8 mouse cellular contexts compared by ENCODE assay signal in the genomic region with DNA sequence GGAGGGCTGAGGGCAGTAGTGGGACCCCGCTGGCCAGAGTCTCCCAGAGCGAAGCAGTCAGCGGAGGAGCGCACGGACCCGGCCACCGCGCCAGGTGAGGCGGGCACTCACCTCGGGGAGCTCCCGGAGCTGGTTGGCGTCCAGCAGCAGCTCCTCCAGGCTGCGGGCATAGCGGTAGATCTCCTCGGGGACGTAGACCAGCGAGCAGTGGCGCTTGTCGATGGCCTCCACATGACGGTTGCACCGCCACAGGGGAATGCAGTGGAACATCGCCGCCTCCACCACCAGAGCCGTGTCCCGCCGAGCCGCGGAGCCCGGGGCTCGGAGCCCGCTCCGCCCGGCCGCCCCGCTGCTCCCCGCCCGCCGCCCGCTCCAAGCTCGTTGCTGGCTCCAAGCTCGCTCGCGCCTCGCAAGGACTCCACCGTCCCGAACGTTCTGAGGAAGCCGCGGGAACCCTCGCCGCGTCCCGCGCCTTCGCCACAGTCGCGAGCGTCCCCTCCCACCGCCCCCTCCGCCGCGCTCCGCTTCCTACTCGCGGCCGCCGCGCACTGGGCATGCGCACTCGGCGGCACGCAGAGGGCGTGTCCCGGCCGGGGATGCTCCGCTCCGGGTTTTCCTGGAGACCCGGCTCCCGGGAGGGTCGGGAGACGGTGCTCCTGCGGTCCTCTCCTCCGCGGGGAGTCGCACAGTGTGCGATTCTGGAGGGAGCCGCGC. TPM values are rescaled to one million over a fixed set of nuclear protein-coding genes. Genes with fewer than 3 reads are reported as not detected.
DNase-seq lines count a peak whose midpoint lies in the region; ATAC-seq and TF ChIP-seq lines count a peak whose summit lies in the region.

A gene (minus strand): TSS at position 517 of the 714 bp plus-strand sequence.

- in situ Hi-C loops in CH12.LX (cut with MboI; ENCODE audit: low pct_ligation_motif_present, low pct_unique_long_range_greater_than_20kb, low sequenced_read_pairs), result loop anchor here (10.0 kb wide), 1 partner anchor 130 kb away; no protein-coding TSS in a partner anchor

- H3K27me3 ChIP-seq in CH12.LX (replicated peaks), result no peaks in the 10 kb centered on the region
- no peaks in the 10 kb centered on the region for H3K27me3 ChIP-seq in forebrain, embryonic 12.5 days
- no peaks in the 10 kb centered on the region for H3K27me3 ChIP-seq in heart, postnatal 0 days (ENCODE audit: control insufficient read depth, insufficient read depth, low read length)
- H3K27me3 ChIP-seq in liver, embryonic 16.5 days (ENCODE audit: control insufficient read depth, insufficient read depth, low read depth, low read length), result peaks cover 19% of the 10 kb centered on the region
- no peaks in the 10 kb centered on the region; the same call in 1 of the 2 replicates for H3K27me3 ChIP-seq in neural tube, embryonic 15.5 days (replicated peaks)

- TF ChIP-seq RAD21 in CH12.LX (IDR thresholded peaks at IDR 0.05; ENCODE audit: low read depth, low read length), result no peak

- H3K36me3 ChIP-seq in CH12.LX (replicated peaks in 1 of 2; ENCODE audit: control insufficient read depth in 1 of 2, insufficient read depth in 1 of 2, low read length in 1 of 2), result peaks cover 0 to 14% of the 10 kb centered on the region in 2 experiments
- H3K36me3 ChIP-seq in forebrain, embryonic 12.5 days (replicated peaks), result no peaks in the 10 kb centered on the region
- H3K36me3 ChIP-seq in heart, postnatal 0 days (replicated peaks; ENCODE audit: control insufficient read depth, insufficient read depth, low read length), result no peaks in the 10 kb centered on the region
- H3K36me3 ChIP-seq in liver, embryonic 16.5 days (ENCODE audit: control insufficient read depth, insufficient read depth), result no peaks in the 10 kb centered on the region
- no peaks in the 10 kb centered on the region for H3K36me3 ChIP-seq in neural tube, embryonic 15.5 days

- TF ChIP-seq CTCF in CH12.LX (conservative IDR thresholded peaks at IDR 0.05 in 1 of 2, IDR thresholded peaks at IDR 0.05 in 1 of 2; ENCODE audit: low read depth in 2 of 2, low read length in 2 of 2), result 0 out of 4 replicates have a peak, but pooled peaks of 1 of the 2 experiments have one; percentile 16
- no peak for TF ChIP-seq CTCF in heart, postnatal 0 days (IDR thresholded peaks at IDR 0.05; ENCODE audit: low read depth)

- peak within 1 kb of the TSS; percentile 21 for H3K27ac ChIP-seq in CH12.LX (ENCODE audit: insufficient read depth, low read depth)
- peak within 1 kb of the TSS; percentile 81 for H3K27ac ChIP-seq in forebrain, embryonic 12.5 days
- H3K27ac ChIP-seq in heart, postnatal 0 days (ENCODE audit: low read depth), result peak within 1 kb of the TSS; percentile 88
- no peak within 1 kb of the TSS for H3K27ac ChIP-seq in liver, embryonic 16.5 days (ENCODE audit: low read length)
- H3K27ac ChIP-seq in neural tube, embryonic 15.5 days (replicated peaks), result peak within 1 kb of the TSS; percentile 74

- H3K79me2 ChIP-seq in CH12.LX (replicated peaks; ENCODE audit: control insufficient read depth, extremely low read depth, insufficient read depth, poor library complexity, severe bottlenecking), result peaks cover 29% of the 10 kb centered on the region

- peak; percentile 76 for DNase-seq in CH12.LX (ENCODE audit: extremely low read depth)
- DNase-seq in c-Kit-positive CD71-positive TER-119-negative erythroid progenitor cells, embryonic 14.5 days (ENCODE audit: low read depth), result peak; percentile 71
- peak; percentile 83 for DNase-seq in heart, postnatal 0 days (ENCODE audit: low spot score)
- peak; percentile 92 to 95 for DNase-seq in kidney, postnatal 4 days
- peak; percentile 91 for DNase-seq in testis, postnatal 14 days (ENCODE audit: low spot score)

- TF ChIP-seq POLR2A in CH12.LX (IDR thresholded peaks at IDR 0.05; ENCODE audit: low read depth, low read length), result peak; percentile 96

- peak within 1 kb of the TSS; percentile 71 for H3K9ac ChIP-seq in CH12.LX (ENCODE audit: insufficient read depth, low read depth)
- H3K9ac ChIP-seq in forebrain, embryonic 12.5 days, result peak within 1 kb of the TSS; percentile 87
- H3K9ac ChIP-seq in heart, postnatal 0 days (replicated peaks; ENCODE audit: low read depth, low read length), result peak within 1 kb of the TSS; percentile 81
- H3K9ac ChIP-seq in liver, embryonic 16.5 days (ENCODE audit: low read depth, low read length), result peak within 1 kb of the TSS; percentile 69
- H3K9ac ChIP-seq in neural tube, embryonic 15.5 days (replicated peaks), result peak within 1 kb of the TSS; percentile 72

- no peak; the same call in 1 of the 2 replicates for TF ChIP-seq EP300 in CH12.LX (IDR thresholded peaks at IDR 0.05; ENCODE audit: low read length)
- TF ChIP-seq EP300 in heart, postnatal 0 days (IDR thresholded peaks at IDR 0.05; ENCODE audit: low read depth), result no peak

- no peaks in the 10 kb centered on the region for H3K9me3 ChIP-seq in CH12.LX (replicated peaks; ENCODE audit: low read length)
- no peaks in the 10 kb centered on the region for H3K9me3 ChIP-seq in forebrain, embryonic 12.5 days
- H3K9me3 ChIP-seq in heart, postnatal 0 days (replicated peaks; ENCODE audit: control insufficient read depth, low read length), result no peaks in the 10 kb centered on the region
- no peaks in the 10 kb centered on the region for H3K9me3 ChIP-seq in liver, embryonic 16.5 days (replicated peaks; ENCODE audit: control insufficient read depth, low read length)
- no peaks in the 10 kb centered on the region for H3K9me3 ChIP-seq in neural tube, embryonic 15.5 days (replicated peaks)

- dilution Hi-C loops in CH12.LX (cut with MboI; ENCODE audit: extremely low pct_ligation_motif_present, extremely low pct_unique_long_range_greater_than_20kb, low sequenced_read_pairs), result no loop called here

- peak within 1 kb of the TSS; percentile 80 to 96 (median 85) for H3K4me3 ChIP-seq in CH12.LX (replicated peaks in 1 of 3; ENCODE audit: low read depth in 2 of 3, low read length in 2 of 3, poor library complexity in 1 of 3)
- H3K4me3 ChIP-seq in forebrain, embryonic 12.5 days (replicated peaks), result peak within 1 kb of the TSS; percentile 82
- peak within 1 kb of the TSS; percentile 90 for H3K4me3 ChIP-seq in heart, postnatal 0 days (ENCODE audit: low read depth, low read length)
- peak within 1 kb of the TSS; percentile 72 for H3K4me3 ChIP-seq in liver, embryonic 16.5 days (ENCODE audit: low read depth, low read length)
- H3K4me3 ChIP-seq in neural tube, embryonic 15.5 days (replicated peaks), result peak within 1 kb of the TSS; percentile 76

- H3K4me2 ChIP-seq in CH12.LX (ENCODE audit: insufficient read depth, low read depth, poor library complexity, severe bottlenecking), result peak within 1 kb of the TSS; percentile 97
- H3K4me2 ChIP-seq in forebrain, embryonic 12.5 days, result peak within 1 kb of the TSS; percentile 90
- peak within 1 kb of the TSS; percentile 85 for H3K4me2 ChIP-seq in heart, postnatal 0 days (ENCODE audit: low read depth, low read length)
- H3K4me2 ChIP-seq in liver, embryonic 16.5 days (ENCODE audit: low read depth, low read length), result peak within 1 kb of the TSS; percentile 92
- H3K4me2 ChIP-seq in neural tube, embryonic 15.5 days, result peak within 1 kb of the TSS; percentile 100

- ATAC-seq in forebrain, embryonic 12.5 days (ENCODE audit: low FRiP score), result peak; percentile 93
- ATAC-seq in heart, postnatal 0 days (ENCODE audit: insufficient read depth, low read depth), result peak; percentile 93
- ATAC-seq in liver, embryonic 16.5 days (ENCODE audit: low read depth), result peak; percentile 81
- ATAC-seq in neural tube, embryonic 15.5 days (ENCODE audit: low FRiP score), result peak; percentile 93

- under 1% methylated on average over 85 of the region's 88 CpGs for WGBS in forebrain, embryonic 12.5 days
- under 1% methylated on average over 67 of the region's 88 CpGs for WGBS in heart, postnatal 0 days
- WGBS in liver, embryonic 16.5 days (ENCODE audit: insufficient replicate concordance), result under 1% methylated on average over 85 of the region's 88 CpGs
- under 1% methylated on average over 88 of the region's 88 CpGs for WGBS in neural tube, embryonic 15.5 days

- H3K4me1 ChIP-seq in CH12.LX (ENCODE audit: control insufficient read depth in 1 of 2, insufficient read depth in 2 of 2), result peaks cover 3 to 65% of the 10 kb centered on the region in 2 experiments; a peak in 3 of 4 replicates
- peaks cover 30% of the 10 kb centered on the region for H3K4me1 ChIP-seq in forebrain, embryonic 12.5 days
- H3K4me1 ChIP-seq in heart, postnatal 0 days (ENCODE audit: control insufficient read depth, insufficient read depth), result peaks cover 9% of the 10 kb centered on the region; the same call in 1 of the 2 replicates
- peaks cover 12% of the 10 kb centered on the region for H3K4me1 ChIP-seq in liver, embryonic 16.5 days (ENCODE audit: control insufficient read depth, low read depth, low read length)
- peaks cover 30% of the 10 kb centered on the region for H3K4me1 ChIP-seq in neural tube, embryonic 15.5 days

TF ChIP-seq in CH12.LX, 34 proteins besides CTCF, POLR2A, EP300 and RAD21 (continues in another document):
- peak; percentile 40; the same call in 1 of the 2 replicates for TF ChIP-seq UBTF (IDR thresholded peaks at IDR 0.05; ENCODE audit: low read depth, low read length)
- TF ChIP-seq TBP (conservative IDR thresholded peaks at IDR 0.05; ENCODE audit: low read depth, low read length), result 0 out of 2 replicates have a peak, but pooled peaks have one; percentile 34
- no peak for TF ChIP-seq PAX5 (IDR thresholded peaks at IDR 0.05; ENCODE audit: low read length)
- TF ChIP-seq SIN3A (IDR thresholded peaks at IDR 0.05; ENCODE audit: low read length), result peak; percentile 79
- TF ChIP-seq GABPA (IDR thresholded peaks at IDR 0.05; ENCODE audit: insufficient replicate concordance, low read depth, low read length), result no peak
- TF ChIP-seq MAZ (IDR thresholded peaks at IDR 0.05; ENCODE audit: low read depth, low read length), result peak; percentile 76; the same call in 1 of the 2 replicates
- no peak; the same call in 1 of the 2 replicates for TF ChIP-seq CHD1 (IDR thresholded peaks at IDR 0.05; ENCODE audit: low read depth, low read length)
- peak; percentile 94 for TF ChIP-seq NELFE (IDR thresholded peaks at IDR 0.05; ENCODE audit: low read depth, low read length)
- TF ChIP-seq IRF4 (IDR thresholded peaks at IDR 0.05; ENCODE audit: low read depth, low read length), result no peak; the same call in none of the 2 replicates
- no peak for TF ChIP-seq USF2 (conservative IDR thresholded peaks at IDR 0.05; ENCODE audit: low read depth, low read length)
- TF ChIP-seq ELF1 (IDR thresholded peaks at IDR 0.05; ENCODE audit: low read depth, low read length), result no peak

RNA-seq across cellular contexts. Expression of the gene that starts here (rescaled TPM):
- 12.5 and 15.4 TPM in 2 replicates for total RNA-seq in CH12.LX (2012; rRNA removed)
- 15.7 and 15.8 TPM in 2 replicates for total RNA-seq in CH12.LX (2014; rRNA removed)
- polyA plus RNA-seq in CH12.LX (2012; ENCODE audit: insufficient read length, low read depth), result 14.9 and 15.8 TPM in 2 replicates
- polyA plus RNA-seq in forebrain, embryonic 12.5 days (2016; fragmentation: Nextera tagmentation; extraction: Ambion mirVana), result 18.1 and 21.4 TPM in 2 replicates
- 43.8 and 70.3 TPM in 2 replicates for total RNA-seq in heart, postnatal 0 days (2014; rRNA removed; ENCODE audit: low replicate concordance)
- 14.7 and 17.7 TPM in 2 replicates for polyA plus RNA-seq in heart, postnatal 0 days (2015; fragmentation: Nextera tagmentation; extraction: Ambion mirVana)
- polyA plus RNA-seq in liver, embryonic 16.5 days (2015; fragmentation: Nextera tagmentation; extraction: Ambion mirVana), result 3.3 and 3.8 TPM in 2 replicates
- polyA plus RNA-seq in neural tube, embryonic 15.5 days (2015; fragmentation: Nextera tagmentation; extraction: Ambion mirVana), result 4.8 and 8.6 TPM in 2 replicates
